Mouse (Mus musculus) embryo, embryonic 11.5 days (tissue): ENCODE measurements around the gene Ina.

Source experiments
- DNase-seq: peaks from one replicate; pipeline ENCODE4 v3.0.0-alpha.2; 2012; ENCODE audit warnings: low read depth, low spot score

The Ina gene

DNA sequence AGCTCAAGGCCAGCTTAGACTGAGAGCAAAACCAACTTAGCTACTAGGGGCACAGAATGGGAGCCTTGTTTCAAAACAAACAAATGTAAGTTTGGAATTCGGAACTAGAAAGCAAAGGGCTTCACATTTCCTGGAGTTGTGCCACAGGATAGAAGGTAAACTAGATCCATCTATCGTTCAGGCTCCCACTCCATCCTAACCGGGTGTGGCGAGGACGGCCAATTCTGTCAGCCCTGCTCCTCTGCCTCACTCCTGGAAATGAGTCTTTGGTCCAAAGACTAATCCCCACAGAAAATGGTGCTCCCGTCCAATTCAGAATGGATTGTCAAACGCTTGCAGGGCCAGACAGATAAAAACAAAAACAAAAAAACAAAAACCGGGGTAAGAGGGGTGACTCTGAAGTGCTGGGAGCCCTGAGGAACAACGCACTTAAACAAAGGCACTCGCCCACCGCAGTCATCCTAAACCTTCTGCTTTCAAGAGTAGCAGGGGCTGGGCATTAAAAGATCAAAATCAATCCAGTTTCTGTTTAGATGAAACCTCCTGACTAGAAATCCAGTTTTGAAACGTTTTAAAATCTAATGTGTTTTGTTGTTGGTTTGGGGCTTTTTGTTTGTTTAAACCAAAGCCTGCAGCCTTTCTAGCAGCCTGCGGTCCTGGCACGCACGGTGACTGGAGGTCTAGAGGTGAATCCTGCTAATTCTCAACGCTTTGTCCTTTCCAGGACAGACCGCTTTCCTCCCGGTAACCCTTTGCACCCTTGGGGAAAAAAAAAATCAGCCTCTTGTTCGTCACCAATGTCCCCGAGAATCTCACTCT, 949 bp upstream of the Ina start:
- no peak for DNase-seq

DNA sequence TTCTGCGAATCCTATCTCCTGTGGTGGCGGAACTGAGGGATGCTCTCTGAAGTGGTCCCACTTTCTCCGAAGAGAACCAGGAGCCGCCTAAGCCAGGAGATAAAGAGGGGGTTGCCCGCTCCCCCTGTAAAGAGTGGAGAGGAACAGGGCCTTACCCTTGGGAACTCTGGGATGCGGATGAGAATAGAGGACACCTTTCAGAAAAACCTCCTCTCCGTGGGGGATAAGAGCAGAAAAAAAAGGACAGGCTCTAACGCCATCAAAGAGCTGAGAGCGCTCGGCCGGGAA, 395 bp upstream of the Ina start:
- no peak for DNase-seq

DNA sequence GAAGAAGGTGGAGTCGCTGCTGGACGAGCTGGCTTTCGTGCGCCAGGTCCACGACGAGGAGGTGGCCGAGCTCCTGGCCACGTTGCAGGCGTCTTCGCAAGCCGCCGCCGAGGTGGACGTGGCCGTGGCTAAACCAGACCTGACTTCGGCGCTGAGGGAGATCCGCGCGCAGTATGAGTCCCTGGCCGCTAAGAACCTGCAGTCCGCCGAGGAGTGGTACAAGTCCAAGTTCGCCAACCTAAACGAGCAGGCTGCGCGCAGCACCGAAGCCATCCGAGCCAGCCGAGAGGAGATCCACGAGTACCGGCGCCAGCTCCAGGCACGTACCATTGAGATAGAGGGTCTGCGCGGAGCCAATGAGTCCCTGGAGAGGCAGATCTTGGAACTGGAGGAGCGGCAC, 898 bp downstream of the Ina start:
- DNase-seq, result no peak

DNA sequence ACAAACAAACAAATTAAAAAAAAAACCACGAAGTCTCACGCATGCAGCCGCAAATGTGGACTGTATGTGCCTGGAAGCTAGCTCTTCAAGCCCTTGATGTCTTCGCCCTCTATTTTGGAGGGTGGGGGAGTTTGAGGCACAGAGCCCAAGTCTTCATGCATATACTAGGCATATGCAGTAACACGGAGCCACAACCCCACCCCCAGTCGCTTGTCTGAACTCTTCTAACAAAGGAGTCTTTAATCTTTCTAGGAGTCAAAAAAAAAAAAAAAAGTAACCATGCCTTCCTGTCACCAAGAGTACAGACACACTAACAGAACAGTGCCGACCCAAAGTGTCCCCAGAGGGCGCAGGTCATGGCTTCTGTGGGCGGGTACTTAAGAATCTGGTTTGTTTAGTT, 1.5 kb downstream of the Ina start:
- no peak for DNase-seq

DNA sequence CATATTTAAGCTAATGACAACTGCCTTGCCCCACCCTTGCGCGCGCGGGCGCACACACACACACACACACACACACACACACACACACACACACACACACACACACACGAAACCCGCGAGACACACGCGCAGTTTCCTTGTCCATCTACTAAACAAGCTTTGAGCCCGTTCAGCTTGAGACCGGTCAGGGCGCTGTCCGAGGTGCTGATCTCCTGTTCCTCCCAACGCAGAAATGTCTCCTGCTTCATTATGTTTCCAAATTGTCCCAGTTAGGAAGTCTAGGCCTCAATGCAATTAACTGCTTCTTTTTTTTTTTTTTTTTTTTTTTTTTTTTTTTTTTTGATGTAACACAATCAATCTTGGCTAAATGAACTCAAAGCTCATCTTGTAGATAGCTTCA, 2.0 kb downstream of the Ina start:
- DNase-seq, result peak; percentile 69

DNA sequence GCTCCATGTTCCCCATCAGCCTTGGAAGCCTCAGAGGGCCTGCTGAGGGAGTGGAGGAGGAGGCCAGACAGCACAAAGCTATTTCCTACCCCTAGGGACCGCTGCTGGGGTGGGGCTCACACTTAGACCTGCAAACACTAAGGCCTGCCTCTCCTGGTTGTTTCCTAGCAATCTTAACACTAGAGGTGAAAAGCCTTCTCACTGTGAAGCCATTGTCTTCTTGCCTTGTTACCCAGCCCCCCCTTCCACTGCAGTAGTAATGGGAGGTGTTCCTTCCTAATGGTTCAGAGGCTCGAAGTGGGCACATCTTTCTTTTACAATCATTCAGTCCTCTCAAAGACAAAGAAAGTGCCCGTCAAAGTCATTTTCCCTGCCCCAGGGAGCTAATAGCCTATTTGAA, 3.3 kb downstream of the Ina start:
- DNase-seq, result no peak

DNA sequence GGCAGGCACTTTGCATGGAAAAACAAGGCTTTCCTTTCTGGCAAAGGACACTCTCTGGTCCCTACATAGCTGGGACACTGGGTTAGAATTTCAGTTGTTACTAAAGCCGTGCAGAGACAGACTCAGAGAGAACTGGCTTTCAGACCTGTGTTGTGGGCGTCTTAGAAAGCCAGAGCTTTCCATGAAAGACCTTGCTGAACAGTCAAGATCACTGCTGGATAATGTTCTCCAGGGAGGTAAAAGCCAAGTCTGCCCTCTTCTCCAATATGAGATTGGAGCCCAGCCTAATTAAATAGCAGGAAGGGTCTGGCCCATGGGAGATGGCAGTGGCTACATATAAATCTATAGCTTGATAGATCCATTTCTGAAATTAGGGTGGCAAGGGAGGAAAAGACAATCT, 3.8 kb downstream of the Ina start:
- DNase-seq, result no peak

DNA sequence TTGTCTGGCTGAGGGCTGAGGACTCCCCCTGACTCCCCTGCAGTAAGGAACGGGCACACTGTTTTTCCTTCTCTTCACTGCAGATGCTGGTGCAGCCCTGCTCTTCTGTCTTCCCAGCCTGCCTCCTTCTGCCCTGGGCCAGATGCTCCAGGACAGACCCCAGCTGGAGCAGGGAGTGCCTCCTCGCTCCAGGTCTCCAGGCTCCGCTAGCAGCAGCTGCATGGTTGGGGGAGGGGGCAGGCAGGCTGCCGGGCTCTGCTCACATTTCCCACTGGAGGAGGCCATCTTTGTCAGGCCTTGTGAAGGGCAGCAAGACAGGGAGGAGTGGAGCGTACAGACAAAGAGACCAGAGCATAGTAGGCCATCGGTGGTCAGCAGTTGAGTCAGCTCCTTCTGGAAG, 4.8 kb downstream of the Ina start:
- DNase-seq, result peak; percentile 22

DNA sequence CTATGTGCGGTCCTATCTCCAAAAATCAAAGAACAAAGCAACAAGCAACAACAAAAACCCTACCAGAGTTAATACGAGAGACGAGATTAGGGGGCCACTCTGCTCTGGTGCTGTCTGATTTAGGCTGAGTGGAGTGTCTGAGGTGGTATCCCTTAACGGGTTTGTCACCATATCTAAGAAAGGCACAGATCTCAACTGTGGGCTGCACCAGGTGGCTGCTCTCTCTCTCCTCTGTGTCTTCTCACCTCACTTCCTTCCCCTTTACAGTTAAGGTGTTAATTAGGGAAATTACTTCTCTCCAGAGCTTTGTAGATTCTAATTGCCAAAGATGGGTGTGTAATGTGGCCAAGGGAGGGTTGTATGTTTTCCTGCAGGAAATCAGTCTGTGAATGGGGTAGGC, 8.2 kb downstream of the Ina start:
- DNase-seq, result no peak

DNA sequence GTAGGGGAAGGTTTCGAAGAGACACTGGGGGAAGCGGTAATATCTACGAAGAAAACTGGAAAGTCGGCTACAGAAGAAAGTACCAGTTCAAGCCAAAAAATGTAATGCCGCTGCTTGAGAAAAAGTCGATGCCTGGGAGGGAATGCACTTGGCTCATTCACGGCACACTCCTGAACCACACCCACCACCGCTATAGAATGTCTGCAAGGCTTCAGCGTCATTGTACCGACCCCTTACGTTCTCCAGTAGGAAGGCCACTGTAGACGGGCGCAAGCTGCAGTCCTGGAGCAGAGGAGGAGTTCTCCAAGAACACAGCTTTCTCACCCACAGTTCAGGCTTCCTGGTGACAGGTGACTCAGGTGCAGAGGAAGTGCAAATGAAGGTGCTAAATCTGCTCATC, 9.0 kb downstream of the Ina start:
- no peak for DNase-seq

DNA sequence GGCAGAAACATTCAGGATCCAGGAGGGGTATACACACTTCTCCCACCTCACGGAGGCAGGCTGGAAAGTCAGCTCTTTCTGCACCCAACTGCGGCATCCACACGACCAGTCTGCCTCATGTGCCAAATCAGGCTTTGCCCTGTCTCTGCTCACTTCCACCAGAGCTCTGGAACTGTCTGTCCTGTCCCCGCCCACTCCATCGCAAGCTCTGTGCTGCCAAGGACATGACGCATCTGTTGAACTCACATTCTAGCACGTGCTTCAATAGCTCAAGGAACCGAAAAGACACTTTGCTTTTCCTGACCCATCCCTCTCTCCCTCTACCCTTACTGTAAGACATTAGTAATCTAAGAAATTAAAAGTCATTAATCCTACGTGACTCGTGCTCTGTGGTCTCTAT, 10.5 kb downstream of the Ina start:
- no peak for DNase-seq

DNA sequence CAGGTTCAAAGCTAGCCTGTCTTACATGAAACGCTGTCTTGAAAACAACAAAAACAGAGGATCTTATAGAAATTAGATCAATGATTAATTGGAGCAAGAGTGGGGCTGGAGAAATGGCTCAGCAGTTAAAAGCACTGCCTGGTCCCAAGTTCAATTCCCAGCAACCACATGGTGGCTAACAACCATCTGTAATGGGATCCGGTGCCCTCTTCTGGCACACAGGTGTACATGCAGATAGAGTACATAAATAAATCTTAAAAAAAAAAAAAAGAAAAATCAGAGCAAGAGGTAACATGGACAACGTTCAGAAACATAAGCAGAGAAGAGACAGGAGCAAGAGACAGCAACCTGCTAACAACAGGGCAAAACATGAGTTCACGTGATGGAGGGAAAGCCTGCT, 12.0 kb downstream of the Ina start:
- no peak for DNase-seq

DNA sequence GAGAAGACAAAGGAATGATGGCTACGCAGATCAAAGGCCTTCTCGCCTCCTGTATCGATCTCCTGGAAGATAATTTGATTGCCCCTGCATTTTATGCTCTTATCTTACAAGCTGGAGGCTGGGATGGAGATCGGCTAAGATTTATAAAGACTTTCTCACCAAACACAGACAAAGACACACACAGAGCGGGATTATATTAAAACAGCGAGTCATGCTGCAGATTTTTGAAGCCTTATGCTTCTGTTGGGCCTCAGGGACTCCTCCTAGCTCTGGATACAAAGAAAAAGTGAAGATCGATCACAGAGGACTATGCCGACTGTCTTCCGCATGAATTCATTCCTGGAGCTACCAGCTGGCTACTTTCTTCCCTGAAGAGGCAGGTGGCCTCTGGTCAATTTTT, 15.3 kb downstream of the Ina start:
- DNase-seq, result no peak

DNA sequence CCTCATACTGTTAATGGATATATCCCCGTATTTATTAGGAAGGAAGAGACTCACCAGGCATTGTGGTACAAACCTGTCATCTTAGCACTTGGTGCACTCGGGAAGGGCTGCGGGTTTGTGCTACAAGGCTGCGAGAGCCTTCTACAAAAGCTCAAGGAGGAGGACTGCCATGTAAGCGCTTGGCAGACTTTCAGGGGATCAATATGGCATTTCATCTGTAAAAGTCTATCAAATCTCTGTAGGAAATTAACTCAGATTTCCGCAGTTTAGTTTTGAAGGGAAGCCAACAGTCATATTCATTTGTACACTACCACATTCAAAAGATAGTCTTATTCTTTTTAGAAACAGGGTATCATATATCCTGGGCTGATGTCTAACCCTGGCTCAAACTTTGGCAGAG, 17.3 kb downstream of the Ina start:
- no peak for DNase-seq

DNA sequence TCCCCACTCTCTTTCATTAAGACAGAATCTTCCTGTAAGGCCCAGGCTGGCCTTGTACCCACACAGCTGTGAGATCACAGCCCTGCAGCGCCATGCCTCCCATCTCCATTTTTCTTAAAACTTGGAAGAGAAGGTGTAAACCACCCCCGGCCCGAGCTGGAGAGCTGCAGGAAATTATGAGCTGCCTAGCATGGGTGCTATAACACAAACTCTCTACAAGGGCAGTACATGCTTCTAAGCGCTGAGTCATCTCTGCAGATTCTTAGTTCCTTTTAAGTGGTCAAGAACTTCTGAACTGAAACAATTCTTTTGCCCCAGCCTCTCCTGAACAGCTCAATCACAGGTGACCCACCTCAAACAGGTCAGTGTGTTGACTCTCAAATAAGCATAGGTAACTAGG, 20.4 kb downstream of the Ina start:
- no peak for DNase-seq

DNA sequence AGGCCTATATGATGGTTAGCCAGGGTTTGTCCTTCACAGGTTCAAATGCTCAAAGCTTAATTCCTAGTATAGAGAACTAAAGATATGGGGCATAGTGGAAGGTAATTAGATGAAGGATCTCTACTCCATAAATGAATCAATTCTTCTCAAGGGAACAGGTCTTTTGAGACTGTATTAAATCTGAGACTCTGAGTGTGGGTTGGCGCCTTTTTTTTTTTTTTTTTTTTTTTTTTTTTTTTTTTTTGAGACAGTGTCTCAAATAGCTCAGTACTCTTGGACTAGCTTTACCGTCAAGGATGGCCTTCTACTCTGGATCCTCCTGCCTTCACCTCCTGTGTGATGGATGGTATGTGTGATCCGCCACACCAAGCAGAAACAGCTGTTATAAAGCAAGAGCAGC, 22.1 kb downstream of the Ina start:
- no peak for DNase-seq

DNA sequence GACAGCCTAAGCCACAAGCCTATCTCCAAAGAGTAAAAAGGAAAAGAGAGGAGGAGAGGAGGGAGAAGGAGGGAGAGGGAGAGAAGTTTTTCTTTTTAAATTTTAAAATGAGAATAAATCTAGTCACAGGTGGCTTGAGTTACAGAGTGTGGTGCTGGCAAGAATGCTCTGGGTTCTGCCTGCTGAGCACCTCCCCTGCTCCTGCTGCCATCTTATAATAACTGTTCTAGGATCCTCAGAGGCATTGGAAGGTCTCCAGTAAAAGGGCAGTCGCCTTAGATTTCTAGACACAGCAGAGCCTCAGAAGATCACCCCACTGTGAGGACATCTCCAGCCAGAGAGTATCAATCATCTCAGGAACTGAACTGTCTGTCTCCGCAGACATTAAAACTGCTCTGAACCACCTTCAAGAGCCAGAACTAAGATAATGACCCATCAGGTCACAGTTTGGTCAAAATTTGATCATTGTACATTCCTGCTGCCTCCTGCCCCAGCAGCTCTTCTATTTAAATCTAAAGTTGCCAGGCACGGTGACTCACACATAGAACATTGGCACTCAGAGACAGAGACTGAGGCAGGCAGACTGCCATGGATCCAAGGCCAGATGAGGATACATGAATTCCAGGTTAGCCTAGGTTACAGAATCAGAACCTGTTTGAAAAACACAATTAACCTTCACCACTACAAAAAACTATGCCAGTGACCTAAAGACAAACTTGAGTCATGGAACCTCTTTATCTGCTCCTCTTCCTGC, 26.4 kb downstream of the Ina start:
- DNase-seq, result no peak

DNA sequence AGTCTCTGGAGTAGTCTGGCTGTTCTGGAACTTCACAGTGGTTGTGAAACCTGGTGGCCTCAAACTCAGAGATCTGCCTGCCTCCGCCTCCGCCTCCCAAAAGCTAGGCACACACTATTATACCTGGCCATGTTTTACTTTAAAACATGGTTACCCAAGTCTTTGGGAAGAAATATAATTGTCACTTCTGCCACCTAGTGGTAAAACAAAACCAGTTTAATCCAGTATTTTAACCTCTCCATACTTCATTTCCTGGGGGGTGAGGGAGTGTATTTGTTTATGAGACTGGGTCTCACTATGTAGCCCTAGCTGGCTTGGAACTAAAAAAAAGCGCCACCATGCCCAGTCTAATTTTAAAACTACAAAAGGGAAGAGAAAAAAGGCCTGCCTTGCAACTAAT, 29.1 kb downstream of the Ina start:
- no peak for DNase-seq

DNA sequence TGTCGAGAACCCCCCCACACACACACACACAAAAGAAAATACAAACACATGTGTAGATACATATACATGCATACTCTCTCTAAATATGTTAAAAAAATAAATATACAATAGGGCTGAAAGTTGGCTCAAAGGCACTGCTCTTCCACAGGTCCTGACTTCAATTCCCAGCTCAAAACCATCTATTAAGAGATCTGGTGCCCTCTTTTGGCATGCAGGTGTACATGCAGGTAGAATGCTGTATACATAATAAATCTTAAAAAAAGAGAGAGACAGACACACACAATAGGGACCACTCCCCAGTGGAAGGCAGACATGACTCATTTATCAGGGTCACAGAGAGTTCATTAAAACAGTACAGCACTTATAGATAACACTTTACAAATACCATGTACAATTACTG, 31.8 kb downstream of the Ina start:
- DNase-seq, result no peak

DNA sequence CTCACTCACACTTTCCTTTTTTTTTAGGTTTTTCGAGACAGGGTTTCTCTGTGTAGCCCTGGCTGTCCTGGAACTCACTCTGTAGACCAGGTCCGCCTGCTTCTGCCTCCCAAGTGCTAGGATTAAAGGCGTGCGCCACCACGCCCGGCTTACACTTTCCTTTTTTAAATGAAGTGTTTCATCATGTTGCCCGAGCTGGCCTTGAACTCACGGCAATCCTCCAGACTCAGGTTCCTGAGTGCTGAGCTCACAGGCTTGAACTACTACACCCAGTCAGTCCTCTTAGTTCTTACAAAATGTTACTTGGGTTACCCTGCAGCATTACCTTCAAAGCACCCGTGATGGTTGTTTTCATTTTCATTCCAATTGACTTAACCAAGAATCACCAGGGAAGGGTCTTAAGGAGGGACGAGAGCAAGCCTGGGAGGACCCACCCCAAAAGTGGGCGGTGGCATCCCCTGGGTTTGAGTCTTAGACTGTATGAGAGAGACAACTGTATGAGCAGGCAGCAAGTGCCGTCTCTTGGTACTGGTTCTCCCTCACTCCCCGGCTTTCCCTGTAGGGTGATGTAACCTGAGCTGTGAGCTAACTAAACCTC, 32.8 kb downstream of the Ina start:
- no peak for DNase-seq

DNA sequence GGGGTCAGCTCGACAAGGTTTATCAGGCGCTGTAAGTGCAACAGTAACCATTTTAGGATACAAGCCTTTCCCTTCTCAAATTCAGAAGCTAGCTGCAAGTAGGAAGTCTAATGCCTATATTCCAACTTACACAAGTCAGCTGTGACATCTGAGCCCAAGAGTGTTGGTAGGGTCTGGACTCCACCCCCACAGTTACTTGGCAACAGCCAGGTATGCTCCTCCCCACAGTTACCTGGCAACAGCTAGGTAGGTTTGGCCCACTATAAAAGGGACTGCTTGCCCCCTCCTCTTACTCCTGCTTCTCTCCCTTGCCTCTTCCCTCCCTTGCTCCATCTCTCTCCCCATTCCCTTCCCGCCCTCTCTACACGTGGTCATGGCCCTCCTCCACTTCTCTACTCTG, 34.6 kb downstream of the Ina start:
- no peak for DNase-seq

DNA sequence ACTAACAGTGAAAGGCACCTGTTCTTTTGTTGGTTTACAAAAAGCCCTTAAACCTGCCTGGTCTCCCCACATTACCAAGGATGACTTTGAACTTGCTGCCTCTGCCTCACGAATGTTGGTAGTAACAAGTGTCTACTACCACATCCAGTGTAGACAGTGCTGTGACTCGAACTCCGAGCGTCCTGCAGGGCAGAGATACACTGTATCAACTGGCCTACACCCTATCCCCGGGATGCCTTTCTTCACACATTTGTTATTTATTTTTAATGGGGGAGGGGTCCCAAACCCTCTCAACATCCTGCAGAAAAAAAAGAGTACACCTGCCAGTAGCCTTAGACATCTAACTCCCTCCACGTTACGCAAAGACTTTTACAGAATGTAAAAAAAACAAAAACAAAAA, 35.3 kb downstream of the Ina start:
- no peak for DNase-seq
